Mouse (Mus musculus): ENCODE results near the gene Atp11b.
A peak's percentile ranks its signal among the peaks of the same experiment; 100 is the strongest.

Atp11b gene

GRCm38 (mm10) chr3:35753825-35754767 is at the start of gene Atp11b:
Atp11b (plus strand) TSS chr3:35754106.
- DNase-seq (ENCODE audit: low spot score in 2 of 2), result peak; percentile 71 to 80

- DNase-seq (ENCODE audit: low spot score in 2 of 2), result no peak
Measured at GRCm38 (mm10) chr3:35704328-35704613, 49.6 kb upstream of the Atp11b start.

- DNase-seq (ENCODE audit: low spot score in 2 of 2), result no peak
Measured at GRCm38 (mm10) chr3:35719531-35720205, 34.2 kb upstream of the Atp11b start.

- peak in 1 of 2 experiments; percentile 21 for DNase-seq (ENCODE audit: low spot score in 2 of 2)
Measured at GRCm38 (mm10) chr3:35720801-35721200, 33.1 kb upstream of the Atp11b start.

GRCm38 (mm10) chr3:35721818-35722446 is 32.0 kb upstream of the Atp11b start:
- DNase-seq (ENCODE audit: low spot score in 2 of 2), result no peak

GRCm38 (mm10) chr3:35722811-35723210 is 31.1 kb upstream of the Atp11b start:
- DNase-seq (ENCODE audit: low spot score in 2 of 2), result no peak

- no peak for DNase-seq (ENCODE audit: low spot score in 2 of 2)
Measured at GRCm38 (mm10) chr3:35723586-35724322, 30.2 kb upstream of the Atp11b start.

- DNase-seq (ENCODE audit: low spot score in 2 of 2), result no peak
Measured at GRCm38 (mm10) chr3:35725096-35725495, 28.8 kb upstream of the Atp11b start.

GRCm38 (mm10) chr3:35726936-35727335 is 27.0 kb upstream of the Atp11b start:
- DNase-seq (ENCODE audit: low spot score in 2 of 2), result no peak

- DNase-seq (ENCODE audit: low spot score in 2 of 2), result no peak
Measured at GRCm38 (mm10) chr3:35729490-35729889, 24.4 kb upstream of the Atp11b start.

- no peak for DNase-seq (ENCODE audit: low spot score in 2 of 2)
Measured at GRCm38 (mm10) chr3:35731981-35732777, 21.7 kb upstream of the Atp11b start.

- no peak for DNase-seq (ENCODE audit: low spot score in 2 of 2)
Measured at GRCm38 (mm10) chr3:35732778-35733147, 21.1 kb upstream of the Atp11b start.

- DNase-seq (ENCODE audit: low spot score in 2 of 2), result no peak
Measured at GRCm38 (mm10) chr3:35734509-35734908, 19.4 kb upstream of the Atp11b start.

GRCm38 (mm10) chr3:35738071-35738470 is 15.8 kb upstream of the Atp11b start:
- no peak for DNase-seq (ENCODE audit: low spot score in 2 of 2)

GRCm38 (mm10) chr3:35745010-35745409 is 8.9 kb upstream of the Atp11b start:
- no peak for DNase-seq (ENCODE audit: low spot score in 2 of 2)

- DNase-seq (ENCODE audit: low spot score in 2 of 2), result no peak
Measured at GRCm38 (mm10) chr3:35746840-35747456, 7.0 kb upstream of the Atp11b start.

GRCm38 (mm10) chr3:35750286-35750685 is 3.6 kb upstream of the Atp11b start:
- no peak for DNase-seq (ENCODE audit: low spot score in 2 of 2)

GRCm38 (mm10) chr3:35751724-35752123 is 2.2 kb upstream of the Atp11b start:
- no peak for DNase-seq (ENCODE audit: low spot score in 2 of 2)

GRCm38 (mm10) chr3:35762735-35763134 is 8.8 kb downstream of the Atp11b start:
- no peak for DNase-seq (ENCODE audit: low spot score in 2 of 2)

Measured in urinary bladder, postnatal 4 days (tissue).